Mouse (Mus musculus) liver, adult 2 months (tissue): ENCODE results near the gene Rabggtb.

ENCODE experiments used
- CTCF ChIP-seq: fragments of 200-500 bp; IDR thresholded peaks from 2 replicates; pipeline ENCODE4 v1.5.1; 2011; ENCODE audit warnings: low read depth, low read length, control low read depth
- POLR2A ChIP-seq: fragments of 200-500 bp; IDR thresholded peaks from 2 replicates; pipeline ENCODE4 v1.6.1; 2011; ENCODE audit warnings: low read length, control low read depth; ENCODE audit not compliant: insufficient read depth; ENCODE audit errors: extremely low read depth

- no peak for TF ChIP-seq CTCF
- no peak for TF ChIP-seq POLR2A
Observed at GRCm38 (mm10) chr3:153943003-153943640, 30.3 kb upstream of the Rabggtb start.
